Mouse (Mus musculus) liver, embryonic 12.5 days (tissue): ENCODE data around the gene Tbx6. TPM values are rescaled to one million over a fixed set of nuclear protein-coding genes. Genes with fewer than 3 reads are reported as not detected.
A peak's percentile ranks its signal among the peaks of the same experiment; 100 is the strongest.

Experiments used
- ATAC-seq: fragments of 200-750 bp; cut with Nextera tagmentation; 2 replicates; pipeline ENCODE4 v1.8.0; 2017; ENCODE audit warnings: moderate number of reproducible peaks, mild to moderate bottlenecking, moderate library complexity
- H3K27ac ChIP-seq: fragments of 300-500 bp; sonication (generic); 2 replicates; pipeline ENCODE4 v1.5.1; 2016; ENCODE audit warnings: mild to moderate bottlenecking
- H3K27me3 ChIP-seq: fragments of 300-500 bp; sonication (generic); replicated peaks from 2 replicates; pipeline ENCODE4 v1.6.1; 2016; ENCODE audit warnings: mild to moderate bottlenecking, moderate library complexity
- H3K36me3 ChIP-seq: fragments of 300-500 bp; sonication (generic); 2 replicates; pipeline ENCODE4 v1.6.1; 2016; ENCODE audit warnings: mild to moderate bottlenecking, moderate library complexity
- H3K4me1 ChIP-seq: fragments of 300-500 bp; sonication (generic); 2 replicates; pipeline ENCODE4 v1.6.1; 2016
- H3K4me2 ChIP-seq: fragments of 300-500 bp; sonication (generic); 2 replicates; pipeline ENCODE4 v1.6.1; 2016; ENCODE audit warnings: mild to moderate bottlenecking, moderate library complexity
- H3K4me3 ChIP-seq: fragments of 300-500 bp; sonication (generic); 2 replicates; pipeline ENCODE4 v1.5.1; 2016; ENCODE audit warnings: mild to moderate bottlenecking, moderate library complexity
- H3K9ac ChIP-seq: fragments of 300-500 bp; sonication (generic); 2 replicates; pipeline ENCODE4 v1.6.1; 2016; ENCODE audit warnings: mild to moderate bottlenecking, moderate library complexity
- H3K9me3 ChIP-seq: fragments of 300-500 bp; sonication (generic); replicated peaks from 2 replicates; pipeline ENCODE4 v1.6.1; 2016; ENCODE audit warnings: mild to moderate bottlenecking, moderate library complexity
- WGBS: fragments of 180-500 bp; shearing (Covaris S2); methylation state at CpG from one replicate; pipeline ENCODE4 v1.1.7; 2016; ENCODE audit not compliant: insufficient replicate concordance; 5-methylcytosine and 5-hydroxymethylcytosine counted together
- polyA plus RNA-seq: library from polyadenylated mRNA; unstranded; fragments of >200 nt; fragmentation: Nextera tagmentation; extraction: Ambion mirVana; gene quantifications from 2 replicates; pipeline ENCODE4 v1.2.1, GENCODE M21; 2016

The Tbx6 gene
- 0.33 and 0.50 TPM in 2 replicates for polyA plus RNA-seq

DNA sequence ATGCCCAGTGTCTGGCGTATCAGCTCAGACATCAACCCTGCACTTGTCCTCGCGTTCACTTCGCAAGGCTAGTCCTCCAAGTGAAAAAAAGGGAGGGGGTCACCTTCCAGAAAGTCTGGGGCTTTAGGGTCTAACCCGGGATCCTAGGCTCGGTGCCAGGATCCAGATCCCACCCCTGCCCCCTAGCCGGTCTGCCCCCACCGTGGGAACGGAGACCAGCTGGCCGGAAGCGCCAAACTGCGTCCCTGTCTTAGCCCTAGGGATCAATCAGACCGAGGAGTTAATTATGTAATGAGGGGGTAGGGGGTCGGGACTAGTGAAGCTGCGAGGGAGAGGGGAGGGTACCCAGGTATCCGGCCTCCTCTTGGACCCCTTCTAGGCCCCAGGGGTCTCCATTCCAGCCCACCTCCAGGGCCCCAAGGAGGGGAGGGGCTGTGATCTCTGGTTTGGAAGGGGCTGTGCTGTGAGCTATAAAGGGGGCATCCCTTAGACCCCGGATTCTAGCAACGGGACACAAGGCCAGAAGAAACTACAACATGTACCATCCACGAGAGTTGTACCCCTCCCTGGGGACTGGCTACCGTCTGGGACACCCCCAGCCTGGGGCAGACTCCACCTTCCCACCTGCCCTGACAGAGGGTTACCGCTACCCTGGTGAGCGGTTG lies at the start of gene Tbx6:
TSS of gene Tbx6 (plus strand) at position 513 of the 665 bp plus-strand sequence.
- no peak for ATAC-seq
- peak within 1 kb of the TSS; percentile 71 for H3K27ac ChIP-seq
- peak within 1 kb of the TSS; percentile 69 for H3K9ac ChIP-seq
- H3K36me3 ChIP-seq, result peaks cover 54% of the 10 kb centered on the region
- 16% methylated on average over 22 of the region's 22 CpGs for WGBS
- H3K4me2 ChIP-seq, result peak within 1 kb of the TSS; percentile 92
- H3K4me1 ChIP-seq, result peaks cover 63% of the 10 kb centered on the region
- no peaks in the 10 kb centered on the region for H3K9me3 ChIP-seq
- peak within 1 kb of the TSS; percentile 56 for H3K4me3 ChIP-seq
- no peaks in the 10 kb centered on the region for H3K27me3 ChIP-seq

DNA sequence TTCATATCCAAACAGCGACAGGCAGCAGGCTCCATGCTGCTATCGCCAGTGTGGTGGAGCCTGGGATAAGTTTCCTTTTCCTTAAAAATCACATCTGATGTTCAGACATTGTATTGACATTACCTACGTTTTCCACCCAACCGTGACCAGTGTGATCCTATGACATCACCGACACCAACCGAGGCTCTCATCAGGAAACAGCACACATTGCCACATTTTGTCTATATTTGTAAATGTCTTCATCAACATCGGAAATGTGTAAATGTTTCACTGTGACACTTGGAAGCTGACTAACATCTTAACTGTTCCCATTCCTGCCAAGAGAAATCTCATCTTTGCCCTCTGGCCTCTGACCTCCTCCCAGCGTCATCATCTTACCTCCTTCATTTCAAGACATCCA lies 45.2 kb upstream of the Tbx6 start:
- no peaks in the 10 kb centered on the region for H3K9me3 ChIP-seq
- no peak overlapping the region for H3K4me3 ChIP-seq
- no peaks in the 10 kb centered on the region for H3K27me3 ChIP-seq
- 75% methylated on average over 8 of the region's 8 CpGs for WGBS
- H3K9ac ChIP-seq, result no peak overlapping the region
- no peaks in the 10 kb centered on the region for H3K36me3 ChIP-seq
- H3K4me2 ChIP-seq, result no peak overlapping the region
- ATAC-seq, result no peak
- no peaks in the 10 kb centered on the region for H3K4me1 ChIP-seq
- no peak overlapping the region for H3K27ac ChIP-seq

DNA sequence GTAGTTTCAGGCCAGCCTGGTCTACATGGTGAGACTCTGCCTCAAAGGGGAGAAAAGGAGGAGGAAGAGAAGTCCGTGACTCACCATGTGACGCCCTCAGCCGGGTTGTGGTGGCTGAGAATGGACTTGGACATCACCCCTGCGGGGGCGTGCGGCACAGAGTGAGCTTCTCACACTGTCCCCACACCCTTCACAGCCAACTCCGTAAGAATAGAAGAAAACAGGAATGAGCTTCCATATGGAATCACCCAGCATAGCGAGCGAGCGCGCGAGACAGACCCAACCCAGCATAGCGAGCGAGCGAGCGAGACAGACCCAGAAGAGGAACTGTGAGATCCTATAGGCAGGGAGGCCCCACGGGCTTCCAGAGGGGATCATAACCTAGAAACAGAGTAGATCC lies 41.7 kb upstream of the Tbx6 start:
- WGBS, result 73% methylated on average over 17 of the region's 17 CpGs
- H3K4me1 ChIP-seq, result no peaks in the 10 kb centered on the region
- no peak overlapping the region for H3K9ac ChIP-seq
- ATAC-seq, result no peak
- H3K9me3 ChIP-seq, result no peaks in the 10 kb centered on the region
- no peak overlapping the region for H3K4me3 ChIP-seq
- H3K27me3 ChIP-seq, result no peaks in the 10 kb centered on the region
- no peak overlapping the region for H3K27ac ChIP-seq
- no peak overlapping the region for H3K4me2 ChIP-seq
- no peaks in the 10 kb centered on the region for H3K36me3 ChIP-seq

DNA sequence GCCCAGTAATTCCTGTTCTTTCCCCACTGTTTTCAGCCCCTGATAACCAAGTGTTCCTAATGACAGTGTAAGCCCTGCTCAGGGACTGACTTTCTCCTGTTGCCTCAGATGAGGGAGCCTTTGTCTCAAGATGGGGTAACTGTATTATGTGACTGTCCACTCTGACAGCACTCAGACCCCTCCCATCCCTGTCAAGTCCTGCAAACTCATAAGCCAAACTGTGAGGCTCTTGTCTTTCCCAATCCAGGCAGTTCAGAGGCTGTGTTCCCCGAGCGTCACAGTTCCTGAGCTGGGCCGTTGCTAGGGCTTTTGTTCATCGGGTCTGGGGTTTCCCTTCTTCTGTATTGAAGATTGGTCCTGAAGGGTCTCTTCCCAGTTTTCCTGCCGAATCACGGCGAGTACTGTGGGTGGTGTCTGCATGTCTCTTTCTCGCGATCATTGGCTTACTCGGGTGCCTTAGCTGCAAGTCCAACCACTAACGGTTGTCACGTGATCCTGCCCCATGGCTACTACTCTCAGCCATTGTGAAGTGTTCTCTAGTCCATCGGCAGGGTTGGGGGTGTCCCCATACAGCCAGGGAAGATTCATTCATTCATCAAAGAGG lies 41.0 kb upstream of the Tbx6 start:
- no peak overlapping the region for H3K4me3 ChIP-seq
- H3K4me1 ChIP-seq, result no peaks in the 10 kb centered on the region
- H3K9me3 ChIP-seq, result no peaks in the 10 kb centered on the region
- WGBS, result 76% methylated on average over 13 of the region's 13 CpGs
- no peak overlapping the region for H3K4me2 ChIP-seq
- H3K36me3 ChIP-seq, result no peaks in the 10 kb centered on the region
- no peak overlapping the region for H3K9ac ChIP-seq
- no peak overlapping the region for H3K27ac ChIP-seq
- ATAC-seq, result no peak
- H3K27me3 ChIP-seq, result no peaks in the 10 kb centered on the region

DNA sequence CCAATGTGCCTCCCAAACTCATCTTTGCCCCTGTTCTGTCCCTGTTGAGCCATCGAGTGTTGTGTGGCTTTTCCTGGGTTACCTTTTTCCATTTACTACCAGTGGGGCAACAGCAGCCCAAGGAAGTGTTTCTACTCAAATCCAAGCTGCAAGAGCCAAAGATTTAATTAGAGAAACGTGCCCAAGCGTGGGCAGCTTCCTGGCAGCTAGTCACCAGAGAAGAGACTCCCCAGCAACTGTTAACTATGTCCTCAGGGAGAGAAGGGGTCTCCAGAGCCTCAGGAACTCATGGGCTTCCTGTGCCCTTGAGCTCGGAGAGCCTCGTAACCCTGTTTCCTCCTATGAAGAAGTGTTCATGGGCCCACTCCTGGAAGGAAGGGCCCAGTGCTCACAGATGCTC lies 40.3 kb upstream of the Tbx6 start:
- WGBS, result 57% methylated on average over 5 of the region's 5 CpGs

DNA sequence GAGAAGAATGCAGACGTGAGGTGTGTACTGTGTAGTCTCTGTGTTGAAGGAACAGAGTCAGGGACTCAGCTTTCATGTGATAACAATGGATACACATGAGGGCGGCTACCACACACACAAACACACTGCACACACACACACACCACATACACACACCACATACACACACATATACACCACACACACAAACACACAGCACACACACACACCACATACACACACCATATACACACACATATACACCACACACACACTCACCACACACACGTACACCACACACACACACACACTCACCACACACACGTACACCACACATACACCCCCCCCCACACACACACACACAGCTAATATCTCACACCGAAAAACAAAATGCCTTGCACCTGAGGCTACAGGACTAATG lies 39.8 kb upstream of the Tbx6 start:
- no peak overlapping the region for H3K4me2 ChIP-seq
- 70% methylated on average over 5 of the region's 5 CpGs for WGBS
- no peak overlapping the region for H3K4me3 ChIP-seq
- no peak overlapping the region for H3K9ac ChIP-seq
- no peak overlapping the region for H3K27ac ChIP-seq
- no peaks in the 10 kb centered on the region for H3K36me3 ChIP-seq
- no peaks in the 10 kb centered on the region for H3K9me3 ChIP-seq
- H3K27me3 ChIP-seq, result no peaks in the 10 kb centered on the region
- no peak for ATAC-seq
- H3K4me1 ChIP-seq, result peaks cover 8% of the 10 kb centered on the region; the same call in 1 of the 2 replicates

More for the DNA sequence above, 40.3 kb upstream of the Tbx6 start:
- Histone ChIP-seq H3K9ac (no peak overlapping the region), H3K4me3 (no peak overlapping the region), H3K4me2 (no peak overlapping the region), H3K27me3 (no peaks in the 10 kb centered on the region), H3K27ac (no peak overlapping the region), H3K36me3 (no peaks in the 10 kb centered on the region), H3K9me3 (no peaks in the 10 kb centered on the region), H3K4me1 (peaks cover 3% of the 10 kb centered on the region; the same call in 1 of the 2 replicates)
- ATAC-seq, result no peak

DNA sequence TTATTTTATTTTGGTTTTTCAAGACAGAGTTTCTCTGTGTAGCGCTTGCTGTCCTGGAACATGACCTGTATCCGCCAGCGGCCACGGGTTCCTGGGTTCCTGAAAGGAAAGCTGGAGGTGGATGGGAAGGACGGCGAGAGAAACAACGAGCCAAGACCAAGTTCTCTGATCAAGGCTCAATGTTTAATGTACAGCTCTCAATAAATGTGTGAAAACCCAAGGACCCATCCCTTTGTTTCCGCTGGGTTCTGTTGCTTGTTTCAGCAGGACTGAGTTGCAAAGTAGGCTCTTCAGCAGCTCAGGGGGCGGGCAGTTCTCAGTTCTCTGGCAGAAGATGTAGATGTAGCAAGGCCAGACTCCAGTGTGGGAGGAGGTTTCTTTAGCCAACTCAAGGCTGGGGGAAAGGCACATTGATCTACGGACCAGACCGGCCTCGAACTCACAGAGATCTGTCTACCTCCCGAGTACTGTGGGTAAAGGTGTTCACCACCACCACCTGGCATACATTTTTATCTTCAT lies 39.3 kb upstream of the Tbx6 start:
- Histone ChIP-seq H3K4me2 (no peak overlapping the region), H3K36me3 (no peaks in the 10 kb centered on the region), H3K9ac (no peak overlapping the region), H3K27me3 (no peaks in the 10 kb centered on the region), H3K4me3 (no peak overlapping the region), H3K4me1 (peaks cover 9% of the 10 kb centered on the region; the same call in 1 of the 2 replicates), H3K27ac (no peak overlapping the region), H3K9me3 (no peaks in the 10 kb centered on the region)
- WGBS, result 81% methylated on average over 13 of the region's 13 CpGs
- no peak for ATAC-seq

DNA sequence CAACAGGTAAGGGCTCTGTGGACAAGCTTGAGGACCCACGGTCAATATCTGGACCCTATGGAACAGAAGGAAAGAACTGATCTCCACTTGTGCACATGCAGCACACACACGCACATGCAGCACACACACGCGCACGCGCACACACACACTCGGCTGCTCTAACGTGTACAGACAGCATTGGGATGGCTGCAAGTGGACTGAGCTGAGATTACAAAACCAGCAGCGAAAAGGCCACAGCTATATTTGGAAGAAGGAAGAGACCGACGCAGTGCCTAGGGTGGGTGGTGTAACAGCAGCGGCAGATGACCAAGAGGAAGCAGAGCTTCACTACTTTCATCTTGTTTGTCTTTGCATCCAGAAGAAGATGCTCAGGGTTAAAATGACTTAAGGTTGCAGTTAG lies 35.2 kb upstream of the Tbx6 start:
- Histone ChIP-seq H3K4me2 (peak overlapping the region; percentile 43), H3K9ac (no peak overlapping the region), H3K36me3 (no peaks in the 10 kb centered on the region), H3K27me3 (no peaks in the 10 kb centered on the region), H3K27ac (peak overlapping the region; percentile 68), H3K9me3 (no peaks in the 10 kb centered on the region), H3K4me3 (peak overlapping the region; percentile 16; the same call in 1 of the 2 replicates), H3K4me1 (peaks cover 14% of the 10 kb centered on the region)
- 38% methylated on average over 12 of the region's 12 CpGs for WGBS
- ATAC-seq, result peak; percentile 35; the same call in 1 of the 2 replicates

DNA sequence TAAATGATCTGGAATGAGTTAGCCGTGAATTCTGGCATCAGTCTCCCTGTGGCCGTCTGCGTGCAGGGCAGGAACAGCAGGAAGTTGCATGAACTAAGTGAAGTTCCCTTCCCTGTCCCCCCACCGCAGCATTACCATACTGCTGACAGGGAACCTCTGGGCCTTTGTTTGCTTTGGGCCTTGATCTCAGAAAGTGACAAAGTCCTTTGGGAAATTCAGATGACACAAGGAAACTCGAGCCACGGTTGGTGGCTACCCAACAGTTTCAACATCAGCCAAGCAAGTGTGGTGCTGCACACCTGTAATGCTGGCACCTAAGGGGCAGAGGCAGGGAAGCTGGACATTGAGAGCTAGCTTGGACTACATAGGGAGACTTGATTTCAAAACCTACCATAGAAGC lies 34.5 kb upstream of the Tbx6 start:
- Histone ChIP-seq H3K27me3 (no peaks in the 10 kb centered on the region), H3K9me3 (no peaks in the 10 kb centered on the region), H3K4me1 (peaks cover 14% of the 10 kb centered on the region), H3K36me3 (no peaks in the 10 kb centered on the region), H3K4me3 (peak overlapping the region; percentile 16; the same call in 1 of the 2 replicates), H3K4me2 (peak overlapping the region; percentile 43; the same call in 1 of the 2 replicates), H3K9ac (no peak overlapping the region), H3K27ac (peak overlapping the region; percentile 68)
- WGBS, result 20% methylated on average over 6 of the region's 6 CpGs
- peak; percentile 59 for ATAC-seq

DNA sequence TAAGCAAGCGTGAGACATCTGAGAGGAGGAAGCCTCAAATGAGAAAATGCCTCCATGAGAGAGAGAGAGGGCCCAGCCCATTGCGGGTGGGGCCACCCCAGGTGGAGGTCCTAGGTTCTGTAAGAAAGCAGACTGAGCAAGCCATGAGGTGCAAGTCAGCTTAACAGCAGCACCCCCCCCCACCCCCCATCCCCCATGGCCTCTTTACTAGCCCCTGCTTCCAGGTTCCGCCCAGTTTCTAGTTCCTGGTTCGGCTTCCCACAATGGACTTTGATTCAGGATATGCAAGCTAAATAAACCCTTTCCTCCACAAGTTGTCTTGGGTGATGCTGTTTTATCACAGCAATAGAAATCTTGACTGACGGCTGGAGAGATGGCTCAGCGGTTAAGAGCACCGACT lies 32.5 kb upstream of the Tbx6 start:
- Histone ChIP-seq H3K4me2 (no peak overlapping the region), H3K4me3 (no peak overlapping the region), H3K9ac (no peak overlapping the region), H3K36me3 (no peaks in the 10 kb centered on the region), H3K4me1 (peaks cover 14% of the 10 kb centered on the region), H3K9me3 (no peaks in the 10 kb centered on the region), H3K27ac (0 out of 2 replicates have a peak overlapping the region, but pooled peaks have one; percentile 10), H3K27me3 (no peaks in the 10 kb centered on the region)
- no peak for ATAC-seq
- WGBS, result 72% methylated on average over 7 of the region's 7 CpGs

DNA sequence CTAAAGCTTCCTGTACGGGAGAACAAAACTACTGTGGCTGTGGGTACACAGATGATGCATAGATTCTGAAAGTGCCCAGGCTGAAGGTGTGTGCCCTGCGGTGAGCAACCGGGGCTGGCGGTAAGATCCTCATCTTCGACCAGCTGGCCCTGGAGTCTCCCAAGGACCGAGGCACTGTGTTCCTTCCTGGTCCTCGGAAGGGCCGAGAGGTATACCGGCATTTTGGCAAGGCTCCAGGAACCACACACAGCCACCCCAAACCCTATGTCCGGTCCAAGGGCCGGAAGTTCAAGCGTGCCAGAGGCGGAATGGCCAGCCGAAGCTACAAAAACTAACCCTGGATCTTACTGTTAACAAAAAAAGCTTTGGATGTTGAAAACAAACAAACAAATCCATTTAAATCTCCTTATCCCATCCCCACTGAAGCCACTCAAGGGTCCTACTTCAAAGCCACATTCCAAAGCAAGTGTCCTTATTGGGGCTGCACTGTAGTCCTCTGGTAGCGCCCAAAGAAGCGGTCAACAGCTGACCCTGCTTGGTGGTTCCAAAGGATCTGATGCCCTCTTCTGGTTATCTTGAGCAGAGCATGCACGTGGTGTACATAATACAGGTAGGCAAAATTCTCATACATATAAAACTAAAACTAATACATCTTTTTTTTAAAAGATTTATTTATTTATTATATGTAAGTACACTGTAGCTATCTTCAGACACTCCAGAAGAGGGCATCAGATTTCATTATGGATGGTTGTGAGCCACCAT lies 31.5 kb upstream of the Tbx6 start:
- H3K4me2 ChIP-seq, result no peak overlapping the region
- peaks cover 14% of the 10 kb centered on the region for H3K4me1 ChIP-seq
- H3K27ac ChIP-seq, result no peak overlapping the region
- no peak overlapping the region for H3K4me3 ChIP-seq
- no peaks in the 10 kb centered on the region for H3K36me3 ChIP-seq
- ATAC-seq, result no peak
- H3K9me3 ChIP-seq, result no peaks in the 10 kb centered on the region
- no peak overlapping the region for H3K9ac ChIP-seq
- WGBS, result 88% methylated on average over 17 of the region's 17 CpGs
- H3K27me3 ChIP-seq, result no peaks in the 10 kb centered on the region

DNA sequence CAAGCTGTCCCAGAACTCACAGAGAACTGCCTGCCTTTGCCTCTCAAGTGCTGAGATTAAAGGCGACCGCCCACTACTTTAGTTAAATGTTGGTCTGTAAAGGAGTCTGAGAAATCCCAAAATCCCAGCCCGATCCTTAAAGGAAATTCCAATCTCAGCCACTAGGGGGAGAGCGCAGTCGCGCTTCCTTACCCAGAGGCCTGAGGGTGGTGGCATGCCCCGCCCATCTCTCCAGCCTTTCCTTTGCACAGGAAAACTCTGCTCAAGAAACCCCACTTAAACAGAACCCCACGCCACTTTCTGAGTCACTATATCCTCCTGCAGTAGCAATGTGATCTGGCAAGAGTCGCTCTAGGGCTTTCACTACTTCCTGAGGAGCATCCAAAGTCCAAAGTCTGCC lies 26.4 kb upstream of the Tbx6 start:
- Histone ChIP-seq H3K27me3 (no peaks in the 10 kb centered on the region), H3K9me3 (no peaks in the 10 kb centered on the region), H3K4me3 (no peak overlapping the region), H3K36me3 (no peaks in the 10 kb centered on the region), H3K27ac (no peak overlapping the region), H3K4me2 (peak overlapping the region; percentile 33), H3K4me1 (peaks cover 14% of the 10 kb centered on the region), H3K9ac (no peak overlapping the region)
- 3% methylated on average over 9 of the region's 9 CpGs for WGBS
- ATAC-seq, result peak; percentile 45; the same call in 1 of the 2 replicates
